Mouse (Mus musculus) embryonic stem cell, embryonic (primary cell): Measurements from ENCODE around the gene Ndufa8.

Experiments
- CTCF ChIA-PET, 4 experiments: fragments of 300-600 bp in 2 of 4; fragments of 350-600 bp in 2 of 4; sonication (Branson Sonifier 250); formaldehyde crosslinking; loops; one replicate each; lab custom pipeline; 2022; ENCODE audit warnings: inconsistent platforms in 2 of 4; lab: Charles Lee
- POLR2A ChIA-PET, 4 experiments: fragments of 300-600 bp in 2 of 4; fragments of 350-600 bp in 2 of 4; sonication (Branson Sonifier 250); formaldehyde crosslinking; loops; one replicate each; lab custom pipeline; 2022; ENCODE audit warnings: antibody characterized with exemption in 4 of 4, inconsistent platforms in 1 of 4; lab: Charles Lee

Ndufa8 gene

DNA sequence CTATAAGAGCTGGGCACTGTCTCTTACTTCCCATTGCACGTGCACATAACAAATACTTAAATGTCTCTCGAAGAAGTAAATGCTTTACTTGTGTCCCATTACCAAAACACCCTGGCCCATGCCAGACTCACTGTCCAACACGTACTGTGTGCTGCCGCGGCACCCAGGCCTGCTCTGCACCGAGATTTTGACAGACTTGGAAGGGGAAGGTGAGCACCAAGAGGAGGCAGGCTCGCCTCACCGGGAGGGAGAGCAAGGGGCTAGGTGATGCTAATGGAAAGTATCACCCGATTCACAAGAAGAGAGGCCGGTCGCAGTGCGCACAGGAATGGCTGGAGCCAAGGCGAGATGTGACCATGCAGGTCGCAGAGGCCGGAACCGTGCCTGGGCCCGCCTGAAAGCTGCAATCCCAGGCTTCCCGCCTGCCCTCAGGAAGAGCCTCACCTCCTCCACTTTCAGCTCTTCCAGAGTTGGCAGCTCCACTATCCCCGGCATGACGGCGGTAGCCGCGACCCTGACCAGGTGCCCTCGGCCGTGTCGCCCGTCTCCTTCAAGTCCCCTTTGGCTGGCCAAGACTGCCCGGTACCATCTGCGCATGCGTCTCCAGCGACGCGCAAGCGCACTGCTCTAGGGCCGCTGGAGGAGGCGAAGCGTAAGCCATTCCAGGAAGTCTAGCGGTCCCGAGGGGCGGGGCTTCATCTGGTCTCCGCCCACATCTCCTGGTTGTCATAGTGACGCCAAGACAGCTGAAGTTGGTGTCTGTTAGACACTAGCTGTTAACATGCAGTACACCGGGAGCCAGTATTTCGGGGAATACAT lies at the start of gene Ndufa8, which contains the start of gene Morn5:
Gene Ndufa8 (minus strand): TSS at position 659 of the 819 bp plus-strand sequence.
Gene Morn5 (plus strand): TSS at position 711 of the 819 bp plus-strand sequence.
- ChIA-PET POLR2A (interaction anchor here in 2 of 4 experiments (1.3 to 1.6 kb wide), 4 partner anchors 10 to 54 kb away, joined by 3 to 5 read pairs (median 4); no protein-coding TSS in a partner anchor), CTCF (interaction anchor here in 3 of 4 experiments (0.5 to 1.0 kb wide), 6 partner anchors 21 to 65 kb away, joined by 3 to 4 read pairs (median 3); no protein-coding TSS in a partner anchor)

DNA sequence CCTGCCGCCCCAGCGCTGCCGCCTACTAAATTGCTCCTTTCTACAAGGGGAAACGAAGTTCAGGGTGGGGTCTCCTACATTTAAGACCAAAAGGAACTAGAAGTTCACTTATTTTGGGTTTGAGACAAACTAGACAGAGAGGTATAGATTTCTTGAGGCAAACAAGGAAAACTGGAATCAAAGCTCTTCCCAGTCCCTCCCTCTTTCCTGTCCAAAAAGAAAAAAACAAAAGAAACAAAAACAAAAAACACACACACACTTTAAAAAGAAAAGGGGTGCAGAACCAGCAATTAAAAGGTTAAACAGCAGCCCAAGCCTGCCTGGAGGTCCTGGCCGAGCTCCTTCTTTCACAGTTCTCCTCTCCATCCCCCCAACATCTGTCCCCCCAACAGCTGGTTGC lies 48.8 kb upstream of the Ndufa8 start:
- POLR2A ChIA-PET, result interaction anchor here in 2 of 4 experiments (0.6 to 0.9 kb wide), 2 partner anchors 10 to 38 kb away, joined by 3 read pairs; partner anchors contain the start of gene Mrrf (in 1 of the 2)
- CTCF ChIA-PET, result interaction anchor here in 1 of 4 experiments (0.5 kb wide), 1 partner anchor 994 kb away, joined by 3 read pairs; no protein-coding TSS in a partner anchor

DNA sequence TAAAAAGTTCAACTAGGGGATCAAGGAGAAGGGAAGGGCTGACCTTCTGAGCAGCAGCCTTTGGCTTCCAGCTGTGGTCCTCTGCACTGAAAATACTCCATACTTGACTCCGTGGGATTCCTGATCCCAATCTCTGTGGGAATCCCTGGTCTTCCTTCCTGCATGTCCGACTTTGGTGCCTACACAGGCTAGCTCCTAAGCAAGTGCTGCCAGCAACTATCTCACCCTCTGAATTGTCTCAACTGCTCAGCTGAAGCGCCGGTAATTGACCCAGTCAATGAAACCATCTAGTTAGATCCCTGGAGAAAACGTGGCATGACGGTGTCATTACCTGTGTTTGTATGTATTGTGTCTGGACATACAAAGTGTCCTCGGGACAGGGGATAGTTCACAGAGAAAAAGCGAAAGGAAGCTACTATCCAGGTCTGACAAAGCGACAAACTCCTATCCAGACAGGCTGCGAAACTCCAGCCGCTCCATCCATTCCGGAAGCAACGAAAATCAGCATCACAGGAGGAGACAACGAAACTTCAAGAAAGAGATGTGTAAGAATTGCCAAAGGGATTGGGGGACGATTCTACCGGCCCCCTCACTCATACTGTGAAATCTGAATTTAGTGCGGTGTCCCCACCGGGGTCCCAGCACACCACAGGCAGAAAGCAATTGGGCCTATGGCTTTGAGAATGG lies 48.1 kb upstream of the Ndufa8 start:
- ChIA-PET CTCF (no interaction called here), POLR2A (interaction anchor here in 1 of 4 experiments (0.6 kb wide), 1 partner anchor 11 kb away, joined by 3 read pairs; no protein-coding TSS in a partner anchor)

DNA sequence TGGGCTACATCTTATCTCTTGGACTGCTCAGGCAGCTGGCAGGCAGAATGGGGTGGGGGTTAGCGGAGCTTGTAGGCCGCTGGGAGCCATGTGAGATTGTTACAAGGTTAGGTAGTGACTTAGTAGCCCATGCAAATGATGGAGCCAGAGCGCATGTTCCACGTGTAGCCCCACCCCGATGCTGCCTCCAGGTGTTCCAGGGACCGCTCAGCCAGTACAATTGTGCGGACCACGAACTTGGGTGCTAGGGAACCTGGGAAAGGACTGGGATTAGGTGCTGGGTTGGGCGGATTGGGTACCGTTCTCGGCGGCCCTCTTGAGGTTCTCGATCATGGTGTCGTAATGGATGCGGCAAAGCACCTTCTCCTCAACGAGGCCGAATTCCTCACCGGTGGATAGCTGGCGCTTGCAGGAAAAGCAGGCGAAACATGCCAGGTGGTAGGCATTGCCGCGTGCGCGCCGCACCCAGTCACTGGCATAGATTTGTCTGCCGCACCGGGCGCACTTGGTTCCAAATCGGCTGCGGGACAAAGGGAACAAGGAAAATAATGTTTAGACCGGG lies 44.8 kb upstream of the Ndufa8 start:
- CTCF ChIA-PET, result interaction anchor here in 1 of 4 experiments (0.7 kb wide), 1 partner anchor 213 kb away, joined by 3 read pairs; no protein-coding TSS in a partner anchor
- POLR2A ChIA-PET, result interaction anchor here in 2 of 4 experiments (1.2 to 3.6 kb wide), 4 partner anchors 9 to 115 kb away, joined by 3 to 22 read pairs (median 8); partner anchors contain the start of genes Lhx6 (in 1 of the 2) and Ttll11 (in 1 of the 2)

DNA sequence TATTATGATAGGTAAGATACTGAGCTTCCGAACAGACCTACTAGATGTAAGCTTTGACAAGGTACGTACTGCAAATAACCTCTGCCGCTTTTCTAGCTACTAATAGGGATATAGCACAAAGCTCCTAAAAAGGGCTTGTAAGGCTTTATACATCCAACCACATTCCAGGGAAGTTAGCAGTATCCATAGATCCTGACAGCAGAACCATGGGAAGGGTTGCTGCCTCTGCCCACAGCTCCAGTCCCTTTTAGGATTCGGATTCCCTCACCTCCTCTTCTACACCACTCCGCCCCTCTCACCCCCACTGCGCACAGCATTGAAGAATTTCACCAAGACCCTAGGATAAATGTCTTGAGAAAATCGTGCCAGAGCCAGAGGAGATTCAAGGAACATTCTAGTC lies 44.1 kb upstream of the Ndufa8 start:
- POLR2A ChIA-PET, result interaction anchor here in 2 of 4 experiments (1.2 to 3.6 kb wide), 5 partner anchors 9 to 114 kb away, joined by 3 to 22 read pairs (median 8); partner anchors contain the start of genes Lhx6 (in 1 of the 2), Mrrf (in 1 of the 2), Rbm18 (in 1 of the 2) and Ttll11 (in 1 of the 2)
- CTCF ChIA-PET, result no interaction called here

DNA sequence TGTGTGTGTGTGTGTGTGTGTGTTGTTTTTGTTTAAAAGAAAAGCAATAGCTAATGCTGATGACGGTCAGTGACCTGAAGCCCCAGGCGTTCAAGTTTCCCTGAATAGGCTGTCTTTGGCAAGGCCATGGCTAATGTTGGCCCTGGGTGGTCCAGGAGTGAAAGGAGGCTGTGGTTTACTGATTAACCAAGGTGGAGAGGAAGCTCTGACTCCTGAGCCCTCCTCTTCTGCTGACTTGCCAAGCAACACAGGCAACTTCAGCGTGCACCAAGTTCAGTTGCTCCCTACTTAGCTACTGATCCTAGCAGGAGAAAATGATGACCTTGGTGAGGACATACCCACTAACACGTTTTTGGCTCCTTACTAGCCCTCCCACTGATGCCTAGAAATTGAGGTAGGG lies 43.5 kb upstream of the Ndufa8 start:
- CTCF ChIA-PET, result no interaction called here

DNA sequence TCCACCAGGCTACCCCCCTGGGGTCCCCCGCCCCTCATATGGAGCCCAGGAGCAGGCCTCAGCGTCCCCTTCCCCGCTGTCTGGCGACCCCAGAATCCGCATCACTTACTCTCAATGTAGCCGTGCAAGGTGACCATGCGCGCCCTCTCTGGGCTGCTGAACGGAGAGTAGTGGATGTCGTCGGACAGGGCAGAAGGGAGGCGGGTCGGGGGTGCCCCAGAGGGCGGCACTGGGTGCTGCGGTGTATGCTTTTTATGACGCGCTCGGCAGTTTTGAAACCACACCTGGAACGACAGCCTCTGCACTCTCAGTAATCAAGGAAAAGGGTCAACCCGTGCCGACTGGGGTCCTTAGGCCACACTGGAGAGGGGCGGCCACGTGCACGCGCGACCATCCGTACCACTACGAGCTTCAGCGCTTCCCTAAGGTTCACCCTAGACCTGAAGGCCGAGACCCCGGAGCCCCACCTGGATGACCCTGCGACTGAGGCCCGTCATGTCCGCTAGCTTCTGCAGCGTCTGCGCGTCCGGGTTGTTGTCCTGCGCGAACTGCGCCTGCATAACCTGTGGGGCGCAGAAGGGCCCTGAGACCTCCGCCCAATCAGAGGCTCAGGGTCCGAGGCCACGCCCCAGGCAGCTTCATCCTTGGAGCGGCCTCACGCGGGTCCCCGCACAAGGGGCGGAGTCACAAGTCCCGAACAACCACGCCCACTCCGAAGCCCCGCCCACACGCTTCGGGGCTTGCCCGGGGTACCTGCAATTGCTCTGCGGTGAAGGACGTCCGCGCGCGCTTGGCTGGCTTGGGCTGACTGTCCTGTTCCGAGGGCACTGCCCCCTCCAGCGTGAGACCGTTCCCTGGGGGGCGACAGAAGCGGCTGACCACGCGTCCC lies 41.9 kb upstream of the Ndufa8 start:
- CTCF ChIA-PET, result interaction anchor here (0.6 to 1.5 kb wide), 6 partner anchors 83 to 131 kb away, joined by 3 to 6 read pairs (median 4); no protein-coding TSS in a partner anchor
- POLR2A ChIA-PET, result interaction anchor here (0.6 to 3.6 kb wide), 28 partner anchors 9 to 1613 kb away, joined by 3 to 22 read pairs (median 4); partner anchors contain the start of genes Lhx6 (in 3 of the 4), Mrrf (in 2 of the 4), Rbm18 (in 2 of the 4) and Ttll11 (in 2 of the 4)

More for the DNA sequence above, 43.5 kb upstream of the Ndufa8 start:
- POLR2A ChIA-PET, result interaction anchor here in 3 of 4 experiments (0.6 to 3.6 kb wide), 6 partner anchors 10 to 144 kb away, joined by 3 to 22 read pairs (median 8); partner anchors contain the start of genes Lhx6 (in 1 of the 3), Mrrf (in 1 of the 3), Rbm18 (in 1 of the 3) and Ttll11 (in 1 of the 3)

DNA sequence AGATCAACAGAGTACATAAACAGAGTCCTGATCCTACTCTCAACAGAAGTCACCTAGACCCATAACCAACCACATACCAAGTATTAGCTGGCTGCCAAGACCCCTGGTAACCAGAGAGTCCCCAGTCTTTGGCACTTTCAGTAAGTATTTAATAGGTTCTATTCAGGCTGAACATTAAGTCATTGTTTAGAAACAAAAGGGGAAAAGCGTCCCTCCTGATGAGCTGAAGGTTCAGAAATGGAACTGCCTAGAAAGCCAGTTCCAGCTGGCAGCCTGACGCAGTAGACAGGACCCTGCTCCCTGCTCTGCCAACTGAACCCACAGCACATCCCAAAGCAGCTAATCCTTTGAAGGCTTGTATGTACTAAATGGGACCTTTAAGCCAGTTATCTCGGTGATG lies 40.0 kb upstream of the Ndufa8 start:
- CTCF ChIA-PET, result interaction anchor here in 2 of 4 experiments (1.1 to 1.6 kb wide), 5 partner anchors 11 to 106 kb away, joined by 3 read pairs; no protein-coding TSS in a partner anchor
- POLR2A ChIA-PET, result interaction anchor here in 2 of 4 experiments (0.7 to 1.3 kb wide), 8 partner anchors 9 to 1270 kb away, joined by 3 to 8 read pairs (median 3); partner anchors contain the start of gene Pdcl (in 1 of the 2)

DNA sequence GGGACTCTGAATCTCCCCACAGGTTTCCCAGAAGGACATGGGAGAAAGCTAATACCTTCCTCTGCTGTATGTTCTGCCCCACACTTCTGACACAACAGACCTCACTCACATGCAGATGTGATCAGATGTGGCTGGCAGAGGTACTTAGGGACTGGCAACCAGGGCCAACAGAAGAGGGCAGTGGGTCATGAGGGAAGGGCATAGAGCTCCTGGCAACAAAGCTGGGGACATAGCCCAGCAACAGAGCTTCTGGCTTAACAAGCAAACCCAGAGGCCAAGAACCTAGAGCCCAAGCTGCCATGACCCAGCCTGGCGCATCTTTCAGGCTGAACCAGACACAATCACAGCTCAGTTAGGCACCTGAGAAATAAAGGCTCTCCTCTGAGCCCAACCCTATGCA lies 35.8 kb upstream of the Ndufa8 start:
- POLR2A ChIA-PET, result interaction anchor here in 2 of 4 experiments (0.6 to 1.9 kb wide), 2 partner anchors 10 to 35 kb away, joined by 3 to 4 read pairs; no protein-coding TSS in a partner anchor

DNA sequence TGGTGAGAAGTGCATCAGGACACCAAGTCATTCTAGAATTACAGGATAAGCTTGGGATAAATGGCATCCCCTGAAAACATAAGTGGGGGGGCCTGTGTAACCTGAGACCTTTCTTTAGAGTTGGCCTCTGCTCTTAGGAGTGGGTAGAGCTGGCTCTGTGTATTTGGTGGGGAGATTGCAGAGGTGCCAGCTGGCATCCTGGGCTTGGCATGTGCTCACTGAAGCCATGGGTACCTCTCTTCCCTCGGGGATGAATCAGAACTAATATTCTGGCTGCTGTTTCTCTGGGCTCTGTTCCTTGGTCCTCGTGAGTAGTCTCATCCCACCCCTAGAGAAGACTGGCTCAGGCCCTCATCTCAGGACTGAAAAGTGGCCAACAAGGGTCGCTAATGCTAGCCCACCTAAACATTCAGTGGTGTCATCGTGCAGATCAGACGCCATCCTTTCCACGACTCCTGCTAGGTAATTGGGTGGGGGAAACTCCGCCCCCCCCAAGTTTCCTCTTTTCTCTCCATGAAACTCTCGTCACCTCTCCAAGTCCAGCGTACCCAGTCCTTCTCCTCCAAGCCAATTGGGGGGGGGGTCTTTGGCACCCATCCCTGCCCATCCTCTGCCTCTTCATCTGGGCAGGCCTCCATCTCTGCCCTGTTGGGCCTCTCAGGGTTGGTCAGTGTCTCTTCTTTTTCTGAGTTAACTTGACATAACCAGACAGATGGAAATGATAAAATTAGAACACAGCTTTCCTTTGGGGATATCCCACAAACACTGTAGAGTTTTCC lies 33.8 kb upstream of the Ndufa8 start:
- CTCF ChIA-PET, result no interaction called here
- POLR2A ChIA-PET, result no interaction called here

More for the DNA sequence above, 35.8 kb upstream of the Ndufa8 start:
- CTCF ChIA-PET, result no interaction called here

DNA sequence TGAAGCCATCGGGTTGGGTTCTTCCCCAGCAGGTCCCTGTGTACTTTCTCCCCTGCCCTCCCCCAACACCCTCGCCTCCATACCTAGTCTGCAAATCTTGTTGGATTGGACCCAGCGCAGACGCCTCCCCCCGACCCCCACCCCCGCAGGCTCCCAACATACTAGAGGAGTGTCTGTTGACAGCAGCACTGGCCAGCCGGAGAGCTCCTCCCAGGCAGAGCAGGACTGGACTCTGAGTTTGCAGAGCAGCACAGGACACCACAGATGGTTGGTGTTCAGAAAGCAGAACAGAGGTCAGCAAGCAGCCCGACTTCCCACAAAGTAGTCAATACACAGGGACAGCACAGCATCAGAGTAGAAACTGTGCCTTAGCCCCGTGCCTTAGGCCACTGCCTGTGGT lies 32.2 kb upstream of the Ndufa8 start:
- CTCF ChIA-PET, result no interaction called here
- POLR2A ChIA-PET, result interaction anchor here in 2 of 4 experiments (0.7 to 2.0 kb wide), 3 partner anchors 10 to 635 kb away, joined by 3 to 6 read pairs (median 3); no protein-coding TSS in a partner anchor

DNA sequence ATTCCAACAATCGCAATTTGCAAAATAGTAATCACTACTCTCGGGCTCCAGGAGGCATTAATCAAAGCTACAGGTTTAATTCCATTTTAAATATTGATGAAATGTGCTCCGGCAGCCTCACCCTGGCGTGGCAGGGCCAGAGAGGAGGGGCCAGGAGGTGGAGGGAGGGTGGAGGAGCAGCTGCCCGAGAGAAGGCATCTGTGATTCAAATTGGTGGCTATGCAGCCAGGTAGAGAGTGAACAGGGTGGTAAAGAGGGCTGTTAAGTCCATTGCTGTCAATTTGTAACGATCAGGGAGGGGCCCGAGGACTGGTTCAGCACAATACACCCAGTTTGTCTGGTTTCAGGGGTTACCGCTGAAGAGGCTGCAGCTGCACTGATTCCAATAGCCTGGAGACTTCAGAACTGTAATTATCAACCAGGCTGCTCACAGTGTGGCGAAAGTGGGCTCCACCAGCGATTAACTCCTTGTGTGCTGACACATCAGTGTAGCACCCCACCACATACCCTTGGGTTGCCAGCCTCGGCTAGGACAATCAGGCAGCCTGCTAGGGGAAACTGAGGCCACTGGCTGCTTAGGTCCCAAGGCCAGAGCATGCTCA lies 28.1 kb upstream of the Ndufa8 start:
- POLR2A ChIA-PET, result interaction anchor here in 2 of 4 experiments (0.6 to 1.5 kb wide), 4 partner anchors 12 to 68 kb away, joined by 3 to 5 read pairs (median 4); partner anchors contain the start of gene Rbm18 (in 1 of the 2)
- CTCF ChIA-PET, result interaction anchor here in 1 of 4 experiments (0.7 to 1.1 kb wide), 2 partner anchors 11 to 56 kb away, joined by 3 read pairs; no protein-coding TSS in a partner anchor

DNA sequence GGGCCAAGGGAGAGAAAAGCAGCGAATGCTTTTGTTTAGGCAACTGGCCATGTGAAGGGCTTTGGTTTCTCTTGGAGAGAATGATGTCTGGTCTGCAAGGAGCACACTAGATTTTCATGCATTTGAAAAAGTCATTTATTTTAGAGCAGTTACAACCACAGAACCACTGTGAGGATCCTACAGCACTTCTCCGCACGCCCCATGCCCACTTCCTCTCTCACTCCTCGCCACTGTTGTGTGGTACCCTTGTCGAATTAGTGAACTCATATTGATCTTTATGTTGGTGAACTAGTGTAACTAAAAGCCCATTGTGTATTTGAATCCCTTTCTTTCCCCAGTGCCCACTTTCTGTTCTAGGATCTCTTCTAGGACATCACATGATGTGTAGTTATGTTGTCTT lies 26.0 kb upstream of the Ndufa8 start:
- ChIA-PET POLR2A (interaction anchor here in 1 of 4 experiments (0.6 to 0.7 kb wide), 2 partner anchors 32 to 98 kb away, joined by 3 to 4 read pairs; no protein-coding TSS in a partner anchor), CTCF (no interaction called here)

DNA sequence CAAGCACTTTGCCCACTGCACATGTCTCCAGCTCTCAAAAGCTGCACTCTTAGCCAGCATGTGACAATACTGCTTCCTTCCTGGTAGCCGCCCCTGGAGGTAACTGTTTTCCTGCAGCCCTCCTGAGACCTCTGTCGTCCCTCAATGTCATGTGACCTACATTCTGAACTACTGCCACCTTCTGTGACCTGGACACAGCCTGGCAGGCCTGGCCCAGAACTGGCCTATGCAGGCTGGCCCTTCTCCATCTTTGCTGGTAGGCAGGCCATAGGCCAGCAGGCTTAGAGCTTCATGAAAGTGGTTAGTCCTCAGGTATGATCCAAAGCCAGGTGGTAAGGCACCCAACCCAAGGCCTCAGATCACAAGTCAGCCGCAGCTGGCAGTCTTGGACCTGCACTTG lies 24.6 kb upstream of the Ndufa8 start:
- CTCF ChIA-PET, result no interaction called here
- POLR2A ChIA-PET, result no interaction called here

DNA sequence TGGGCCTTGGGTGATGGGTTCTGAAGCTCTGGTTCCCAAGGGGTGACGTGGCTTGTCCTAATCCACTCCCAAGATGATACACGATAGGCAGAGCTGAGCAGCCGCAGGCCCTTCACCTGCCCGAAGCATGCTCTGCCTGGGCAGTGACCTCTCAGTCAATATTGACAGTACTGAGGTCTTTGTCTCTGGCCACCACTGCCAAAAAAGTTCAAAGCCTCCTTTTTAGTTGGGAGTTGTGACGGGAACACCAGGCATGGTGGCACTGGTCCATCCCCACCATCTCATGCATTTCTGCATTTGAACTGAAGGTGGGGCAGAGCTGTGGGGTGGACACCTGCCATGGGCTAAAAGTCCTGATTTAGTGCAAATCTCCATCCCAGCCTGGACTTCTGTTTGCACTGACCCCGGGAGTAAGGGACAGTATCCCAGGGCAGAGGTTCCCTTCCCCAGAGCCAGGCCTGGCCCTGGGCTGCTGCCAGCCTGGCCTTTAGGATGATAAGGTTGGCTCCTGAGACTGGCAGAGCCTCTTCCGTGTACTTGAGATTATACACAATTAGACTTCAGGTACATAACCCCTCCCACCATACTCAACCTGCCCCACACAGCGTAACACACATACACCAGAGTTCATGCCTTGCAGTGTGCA lies 22.6 kb upstream of the Ndufa8 start:
- ChIA-PET CTCF (interaction anchor here in 1 of 4 experiments (0.6 kb wide), 1 partner anchor 66 kb away, joined by 3 read pairs; no protein-coding TSS in a partner anchor), POLR2A (interaction anchor here in 1 of 4 experiments (1.1 kb wide), 1 partner anchor 12 kb away, joined by 3 read pairs; no protein-coding TSS in a partner anchor)
